Mouse (Mus musculus) embryonic facial prominence, embryonic 14.5 days (tissue): Measurements from ENCODE around the gene Oprm1. TPM values are rescaled to one million over a fixed set of nuclear protein-coding genes. Genes with fewer than 3 reads are reported as not detected.
A peak's percentile ranks its signal among the peaks of the same experiment; 100 is the strongest.

ENCODE experiments used
- ATAC-seq: fragments of 200-750 bp; cut with Nextera tagmentation; 2 replicates; pipeline ENCODE4 v1.8.0; 2017; ENCODE audit warnings: low read depth, moderate number of reproducible peaks, moderate TSS enrichment
- DNase-seq: peaks from one replicate; pipeline ENCODE4 v3.0.0-alpha.2; 2015; ENCODE audit warnings: low spot score
- H3K27ac ChIP-seq: fragments of 300-500 bp; sonication (generic); replicated peaks from 2 replicates; pipeline ENCODE4 v1.5.1; 2014; ENCODE audit warnings: low read depth, mild to moderate bottlenecking, low read length, moderate library complexity
- H3K27me3 ChIP-seq: fragments of 300-500 bp; sonication (generic); replicated peaks from 2 replicates; pipeline ENCODE4 v1.6.1; 2014; ENCODE audit warnings: low read length; ENCODE audit not compliant: control insufficient read depth, insufficient read depth
- H3K36me3 ChIP-seq: fragments of 300-500 bp; sonication (generic); 2 replicates; pipeline ENCODE4 v1.6.1; 2014; ENCODE audit warnings: low read length, mixed read lengths; ENCODE audit not compliant: control insufficient read depth, insufficient read depth
- H3K4me1 ChIP-seq: fragments of 300-500 bp; sonication (generic); 2 replicates; pipeline ENCODE4 v1.6.1; 2014; ENCODE audit warnings: antibody characterized with exemption, low read length; ENCODE audit not compliant: control insufficient read depth, insufficient read depth
- H3K4me2 ChIP-seq: fragments of 300-500 bp; sonication (generic); 2 replicates; pipeline ENCODE4 v1.6.1; 2014; ENCODE audit warnings: low read depth, mild to moderate bottlenecking, low read length, moderate library complexity, mixed read lengths
- H3K4me3 ChIP-seq: fragments of 300-500 bp; sonication (generic); 2 replicates; pipeline ENCODE4 v1.5.1; 2014; ENCODE audit warnings: low read depth, mild to moderate bottlenecking, low read length
- H3K9ac ChIP-seq: fragments of 300-500 bp; sonication (generic); 2 replicates; pipeline ENCODE4 v1.6.1; 2014; ENCODE audit warnings: low read depth, mild to moderate bottlenecking, low read length, moderate library complexity, mixed read lengths
- H3K9me3 ChIP-seq: fragments of 300-500 bp; sonication (generic); 2 replicates; pipeline ENCODE4 v1.6.1; 2016; ENCODE audit warnings: low read length; ENCODE audit not compliant: control insufficient read depth
- WGBS: fragments of 180-500 bp; shearing (Covaris S2); extraction: QIAGEN DNeasy Blood & Tissue Kit; methylation state at CpG from one replicate; pipeline ENCODE4 v1.1.7; 2014; 5-methylcytosine and 5-hydroxymethylcytosine counted together
- polyA plus RNA-seq: library from polyadenylated mRNA; unstranded; fragments of >200 nt; fragmentation: Nextera tagmentation; extraction: Ambion mirVana; gene quantifications from 2 replicates; pipeline ENCODE4 v1.2.1, GENCODE M21; 2014

Oprm1 gene
- polyA plus RNA-seq, 1 experiment from 2014 or later: 0.22 TPM

- WGBS: 81% methylated on average over 2 of the region's 2 CpGs
- H3K27ac ChIP-seq: no peak overlapping the region
- H3K9ac ChIP-seq: no peak overlapping the region
- no peak overlapping the region for H3K4me3 ChIP-seq
- H3K27me3 ChIP-seq: no peaks in the 10 kb centered on the region
- H3K4me1 ChIP-seq: no peaks in the 10 kb centered on the region
- H3K9me3 ChIP-seq: no peaks in the 10 kb centered on the region
- no peak overlapping the region for H3K4me2 ChIP-seq
- ATAC-seq (no peak), DNase-seq (no peak)
- H3K36me3 ChIP-seq: no peaks in the 10 kb centered on the region
These were observed 219.5 kb downstream of the Oprm1 start for GRCm38 (mm10) chr10:6977843-6978242.

- Histone ChIP-seq H3K4me2 (no peak overlapping the region), H3K4me1 (no peaks in the 10 kb centered on the region), H3K9me3 (no peaks in the 10 kb centered on the region), H3K27me3 (no peaks in the 10 kb centered on the region), H3K9ac (no peak overlapping the region), H3K4me3 (no peak overlapping the region), H3K27ac (no peak overlapping the region), H3K36me3 (no peaks in the 10 kb centered on the region)
- DNase-seq (no peak), ATAC-seq (no peak)
- 90% methylated on average over 1 of the region's 1 CpGs for WGBS
These were observed 220.4 kb downstream of the Oprm1 start for GRCm38 (mm10) chr10:6978733-6979132.

GRCm38 (mm10) chr10:6979216-6979615 is 220.9 kb downstream of the Oprm1 start:
- no peaks in the 10 kb centered on the region for H3K9me3 ChIP-seq

GRCm38 (mm10) chr10:6979789-6980188 is 221.5 kb downstream of the Oprm1 start:
- Histone ChIP-seq H3K9ac (peak overlapping the region; percentile 41; the same call in 1 of the 2 replicates), H3K27ac (no peak overlapping the region), H3K36me3 (no peaks in the 10 kb centered on the region), H3K4me2 (peak overlapping the region; percentile 45), H3K4me1 (no peaks in the 10 kb centered on the region), H3K4me3 (peak overlapping the region; percentile 25), H3K27me3 (no peaks in the 10 kb centered on the region), H3K9me3 (no peaks in the 10 kb centered on the region)
- ATAC-seq (peak; percentile 33; the same call in 1 of the 2 replicates), DNase-seq (no peak)
- 38% methylated on average over 8 of the region's 8 CpGs for WGBS

More at GRCm38 (mm10) chr10:6979216-6979615, 220.9 kb downstream of the Oprm1 start:
- H3K4me3 ChIP-seq: no peak overlapping the region
- 73% methylated on average over 7 of the region's 7 CpGs for WGBS
- ATAC-seq: peak; percentile 71; the same call in 1 of the 2 replicates
- no peak overlapping the region for H3K27ac ChIP-seq
- no peaks in the 10 kb centered on the region for H3K36me3 ChIP-seq
- DNase-seq: no peak
- no peak overlapping the region for H3K9ac ChIP-seq
- H3K4me1 ChIP-seq: no peaks in the 10 kb centered on the region
- H3K27me3 ChIP-seq: no peaks in the 10 kb centered on the region
- no peak overlapping the region for H3K4me2 ChIP-seq

- Histone ChIP-seq H3K9me3 (no peaks in the 10 kb centered on the region), H3K27me3 (no peaks in the 10 kb centered on the region), H3K27ac (no peak overlapping the region; the same call in 1 of the 2 replicates), H3K9ac (peak overlapping the region; percentile 41; the same call in 1 of the 2 replicates), H3K4me1 (no peaks in the 10 kb centered on the region), H3K36me3 (no peaks in the 10 kb centered on the region), H3K4me3 (peak overlapping the region; percentile 25), H3K4me2 (peak overlapping the region; percentile 45)
- WGBS: 13% methylated on average over 6 of the region's 6 CpGs
- peak; percentile 67; the same call in 1 of the 2 replicates for ATAC-seq
- DNase-seq: no peak
These were observed 221.9 kb downstream of the Oprm1 start for GRCm38 (mm10) chr10:6980236-6980635.

- Histone ChIP-seq H3K9me3 (no peaks in the 10 kb centered on the region), H3K4me2 (no peak overlapping the region), H3K36me3 (no peaks in the 10 kb centered on the region), H3K4me1 (no peaks in the 10 kb centered on the region), H3K4me3 (no peak overlapping the region), H3K9ac (no peak overlapping the region), H3K27ac (no peak overlapping the region), H3K27me3 (no peaks in the 10 kb centered on the region)
- no peak for ATAC-seq
- WGBS: 65% methylated on average over 2 of the region's 2 CpGs
- no peak for DNase-seq
These were observed 224.4 kb downstream of the Oprm1 start for GRCm38 (mm10) chr10:6982751-6983151.

- Histone ChIP-seq H3K4me2 (no peak overlapping the region), H3K4me3 (no peak overlapping the region), H3K36me3 (no peaks in the 10 kb centered on the region), H3K9me3 (no peaks in the 10 kb centered on the region), H3K27ac (no peak overlapping the region), H3K9ac (no peak overlapping the region), H3K4me1 (no peaks in the 10 kb centered on the region), H3K27me3 (no peaks in the 10 kb centered on the region)
- DNase-seq (no peak), ATAC-seq (no peak)
- WGBS: 81% methylated on average over 2 of the region's 2 CpGs
These were observed 225.1 kb downstream of the Oprm1 start for GRCm38 (mm10) chr10:6983431-6983830.

GRCm38 (mm10) chr10:6986246-6986645 is 227.9 kb downstream of the Oprm1 start:
- Histone ChIP-seq H3K36me3 (no peaks in the 10 kb centered on the region), H3K4me3 (no peak overlapping the region), H3K9me3 (no peaks in the 10 kb centered on the region), H3K4me2 (no peak overlapping the region), H3K4me1 (no peaks in the 10 kb centered on the region), H3K27ac (no peak overlapping the region), H3K9ac (no peak overlapping the region), H3K27me3 (no peaks in the 10 kb centered on the region)
- DNase-seq: no peak
- no peak for ATAC-seq
- 79% methylated on average over 4 of the region's 4 CpGs for WGBS

- H3K4me3 ChIP-seq: no peak overlapping the region
- no peaks in the 10 kb centered on the region for H3K9me3 ChIP-seq
- H3K9ac ChIP-seq: no peak overlapping the region
- no peak for ATAC-seq
- WGBS: 57% methylated on average over 4 of the region's 4 CpGs
- DNase-seq: no peak
- H3K27me3 ChIP-seq: no peaks in the 10 kb centered on the region
- H3K36me3 ChIP-seq: no peaks in the 10 kb centered on the region
- no peak overlapping the region for H3K27ac ChIP-seq
- H3K4me1 ChIP-seq: no peaks in the 10 kb centered on the region
- H3K4me2 ChIP-seq: no peak overlapping the region
These were observed 229.2 kb downstream of the Oprm1 start for GRCm38 (mm10) chr10:6987399-6988098.
